Mouse (Mus musculus) central nervous system, embryonic 18 days (tissue): ENCODE results near the gene Itm2c. TPM values are rescaled to one million over a fixed set of nuclear protein-coding genes. Genes with fewer than 3 reads are reported as not detected.

ENCODE experiments used
- polyA plus RNA-seq: library from polyadenylated mRNA; depleted of rRNA; stranded (reverse); fragments of >200 nt; gene quantifications from 2 replicates; pipeline ENCODE4 v1.2.3, GENCODE M21; 2012; rRNA removed

The Itm2c gene
- 152 and 167 TPM in 2 replicates for polyA plus RNA-seq

GRCm38 (mm10) chr1:85894231-85894747 lies at the start of gene Itm2c:
Gene Itm2c, plus strand, starts transcription at chr1:85894281.

GRCm38 (mm10) chr1:85928057-85928687 lies 34.1 kb downstream of the Itm2c start, which contains the start of gene 4933407L21Rik:
Gene 4933407L21Rik, plus strand, starts transcription at chr1:85928483.

Other genes starting within 250 kb of the Itm2c start
- gene Sp100, start 244.3 kb upstream of the Itm2c start, polyA plus RNA-seq, result 0.96 and 1.3 TPM in 2 replicates
- 0.41 and 0.72 TPM in 2 replicates for gene A630001G21Rik, start 115.6 kb upstream of the Itm2c start, polyA plus RNA-seq
- 111 and 115 TPM in 2 replicates for gene Cab39, start 100.8 kb upstream of the Itm2c start, polyA plus RNA-seq
- gene 4933407L21Rik, start 34.2 kb downstream of the Itm2c start, polyA plus RNA-seq, result 9.5 and 9.9 TPM in 2 replicates
- 0.05 and 0.06 TPM in 2 replicates for gene Gpr55, start 66.7 kb downstream of the Itm2c start, polyA plus RNA-seq
- 0.39 and 0.40 TPM in 2 replicates for gene Spata3, start 122.5 kb downstream of the Itm2c start, polyA plus RNA-seq
- 10.3 and 11.4 TPM in 2 replicates for gene 2810459M11Rik, start 151.6 kb downstream of the Itm2c start, polyA plus RNA-seq
- gene Psmd1, start 170.1 kb downstream of the Itm2c start, polyA plus RNA-seq, result 87.7 and 91.3 TPM in 2 replicates
- 0.04 TPM in 1 of 2 replicates, not detected in the other for gene Htr2b, start 217.7 kb downstream of the Itm2c start, polyA plus RNA-seq
- 2.7 and 2.9 TPM in 2 replicates for gene Gm21972, start 239.4 kb downstream of the Itm2c start, polyA plus RNA-seq